Mouse (Mus musculus) macrophage (primary cell): ENCODE results near the gene Zfp398. TPM values are rescaled to one million over a fixed set of nuclear protein-coding genes. Genes with fewer than 3 reads are reported as not detected.

Source experiments
- H3K27ac ChIP-seq: fragments of 350-480 bp; formaldehyde crosslinking; 2 replicates; pipeline ENCODE4 v1.9.0; 2021
- H3K36me3 ChIP-seq: fragments of 350-480 bp; formaldehyde crosslinking; 2 replicates; pipeline ENCODE4 v1.9.0; 2021; ENCODE audit errors: inconsistent target
- H3K4me3 ChIP-seq: fragments of 350-480 bp; formaldehyde crosslinking; 2 replicates; pipeline ENCODE4 v1.9.0; 2021; ENCODE audit errors: inconsistent target
- H3K79me2 ChIP-seq: fragments of 350-480 bp; formaldehyde crosslinking; 2 replicates; pipeline ENCODE4 v1.9.0; 2021; ENCODE audit errors: inconsistent target
- WGBS: methylation state at CpG from one replicate; pipeline ENCODE4 v1.1.7; 2026; ENCODE audit warnings: inconsistent platforms; ENCODE audit not compliant: missing documents; 5-methylcytosine and 5-hydroxymethylcytosine counted together
- polyA plus RNA-seq: library from polyadenylated mRNA; stranded (reverse); fragments of 250-400 nt; gene quantifications from 3 replicates; pipeline ENCODE4 v1.2.4, GENCODE M21; 2018; ENCODE audit warnings: inconsistent platforms

The Zfp398 gene
- polyA plus RNA-seq, 1 experiment from 2014 or later = 4.5 TPM

GRCm38 (mm10) chr6:47903587-47903986 lies 68.1 kb downstream of the Zfp398 start:
- H3K79me2 ChIP-seq = no peaks in the 10 kb centered on the region
- no peak overlapping the region for H3K27ac ChIP-seq
- no peak overlapping the region for H3K4me3 ChIP-seq
- WGBS = 86% methylated on average over 4 of the region's 4 CpGs
- H3K36me3 ChIP-seq = peaks cover 67% of the 10 kb centered on the region

GRCm38 (mm10) chr6:47904361-47904760 lies 68.9 kb downstream of the Zfp398 start:
- Histone ChIP-seq H3K27ac (no peak overlapping the region), H3K79me2 (no peaks in the 10 kb centered on the region), H3K4me3 (no peak overlapping the region), H3K36me3 (peaks cover 62% of the 10 kb centered on the region)
- WGBS = 98% methylated on average over 19 of the region's 19 CpGs

GRCm38 (mm10) chr6:47904917-47905695 lies 69.6 kb downstream of the Zfp398 start:
- 93% methylated on average over 43 of the region's 44 CpGs for WGBS
- H3K36me3 ChIP-seq = peaks cover 54% of the 10 kb centered on the region
- no peak overlapping the region for H3K27ac ChIP-seq
- no peaks in the 10 kb centered on the region for H3K79me2 ChIP-seq
- no peak overlapping the region for H3K4me3 ChIP-seq

- Histone ChIP-seq H3K36me3 (peaks cover 43% of the 10 kb centered on the region; the same call in 1 of the 2 replicates), H3K4me3 (no peak overlapping the region), H3K79me2 (no peaks in the 10 kb centered on the region), H3K27ac (no peak overlapping the region)
- 89% methylated on average over 5 of the region's 5 CpGs for WGBS
These were observed 70.9 kb downstream of the Zfp398 start for GRCm38 (mm10) chr6:47906326-47906725.

GRCm38 (mm10) chr6:47909007-47909406 lies 73.5 kb downstream of the Zfp398 start:
- Histone ChIP-seq H3K79me2 (no peaks in the 10 kb centered on the region), H3K27ac (no peak overlapping the region), H3K4me3 (no peak overlapping the region), H3K36me3 (0 out of 2 replicates have a peak, but pooled peaks cover 21% of the 10 kb centered on the region)
- WGBS = 86% methylated on average over 1 of the region's 1 CpGs

- Histone ChIP-seq H3K79me2 (no peaks in the 10 kb centered on the region), H3K27ac (no peak overlapping the region), H3K4me3 (no peak overlapping the region), H3K36me3 (0 out of 2 replicates have a peak, but pooled peaks cover 2% of the 10 kb centered on the region)
- no CpG with 5 or more reads among the region's 1 CpGs for WGBS
These were observed 76.2 kb downstream of the Zfp398 start for GRCm38 (mm10) chr6:47911650-47912049.

- WGBS = 75% methylated on average over 3 of the region's 3 CpGs
- Histone ChIP-seq H3K79me2 (no peaks in the 10 kb centered on the region), H3K27ac (no peak overlapping the region), H3K36me3 (no peaks in the 10 kb centered on the region), H3K4me3 (no peak overlapping the region)
These were observed 77.5 kb downstream of the Zfp398 start for GRCm38 (mm10) chr6:47912991-47913390.

GRCm38 (mm10) chr6:47917051-47917450 lies 81.6 kb downstream of the Zfp398 start:
- Histone ChIP-seq H3K27ac (no peak overlapping the region), H3K4me3 (no peak overlapping the region)

GRCm38 (mm10) chr6:47918768-47919274 lies 83.4 kb downstream of the Zfp398 start:
- H3K36me3 ChIP-seq = no peaks in the 10 kb centered on the region
- H3K27ac ChIP-seq = no peak overlapping the region
- H3K79me2 ChIP-seq = peaks cover 30% of the 10 kb centered on the region
- WGBS = 100% methylated on average over 3 of the region's 3 CpGs
- no peak overlapping the region for H3K4me3 ChIP-seq

More at GRCm38 (mm10) chr6:47917051-47917450, 81.6 kb downstream of the Zfp398 start:
- H3K79me2 ChIP-seq = peaks cover 13% of the 10 kb centered on the region
- 88% methylated on average over 5 of the region's 5 CpGs for WGBS
- no peaks in the 10 kb centered on the region for H3K36me3 ChIP-seq

- H3K79me2 ChIP-seq = peaks cover 41% of the 10 kb centered on the region
These were observed 84.4 kb downstream of the Zfp398 start for GRCm38 (mm10) chr6:47919646-47920446.

GRCm38 (mm10) chr6:47920447-47921340 lies 85.2 kb downstream of the Zfp398 start, which contains the start of gene Zfp212:
Zfp212 (plus strand) TSS chr6:47920476.
- Histone ChIP-seq H3K36me3 (no peaks in the 10 kb centered on the region), H3K79me2 (peaks cover 49% of the 10 kb centered on the region), H3K27ac (peak within 1 kb of the TSS; percentile 76), H3K4me3 (peak within 1 kb of the TSS; percentile 96)
- WGBS = under 1% methylated on average over 56 of the region's 67 CpGs

More at GRCm38 (mm10) chr6:47919646-47920446, 84.4 kb downstream of the Zfp398 start:
- Histone ChIP-seq H3K36me3 (no peaks in the 10 kb centered on the region), H3K4me3 (peak overlapping the region; percentile 96), H3K27ac (peak overlapping the region; percentile 76; the same call in 1 of the 2 replicates)
- 31% methylated on average over 11 of the region's 11 CpGs for WGBS
